Mouse (Mus musculus) ovary, adult 18-20 months (tissue): ENCODE data around the gene Timm8b.
"Not testable (repeated sequence)": the region's sequence is repeated elsewhere in the genome, so short reads cannot be mapped to it uniquely, and the experiment has no call there.

ENCODE experiments used
- DNase-seq: peaks from one replicate; pipeline ENCODE4 v3.0.0; 2022; ENCODE audit warnings: low spot score, mixed read lengths

Gene Timm8b

DNA sequence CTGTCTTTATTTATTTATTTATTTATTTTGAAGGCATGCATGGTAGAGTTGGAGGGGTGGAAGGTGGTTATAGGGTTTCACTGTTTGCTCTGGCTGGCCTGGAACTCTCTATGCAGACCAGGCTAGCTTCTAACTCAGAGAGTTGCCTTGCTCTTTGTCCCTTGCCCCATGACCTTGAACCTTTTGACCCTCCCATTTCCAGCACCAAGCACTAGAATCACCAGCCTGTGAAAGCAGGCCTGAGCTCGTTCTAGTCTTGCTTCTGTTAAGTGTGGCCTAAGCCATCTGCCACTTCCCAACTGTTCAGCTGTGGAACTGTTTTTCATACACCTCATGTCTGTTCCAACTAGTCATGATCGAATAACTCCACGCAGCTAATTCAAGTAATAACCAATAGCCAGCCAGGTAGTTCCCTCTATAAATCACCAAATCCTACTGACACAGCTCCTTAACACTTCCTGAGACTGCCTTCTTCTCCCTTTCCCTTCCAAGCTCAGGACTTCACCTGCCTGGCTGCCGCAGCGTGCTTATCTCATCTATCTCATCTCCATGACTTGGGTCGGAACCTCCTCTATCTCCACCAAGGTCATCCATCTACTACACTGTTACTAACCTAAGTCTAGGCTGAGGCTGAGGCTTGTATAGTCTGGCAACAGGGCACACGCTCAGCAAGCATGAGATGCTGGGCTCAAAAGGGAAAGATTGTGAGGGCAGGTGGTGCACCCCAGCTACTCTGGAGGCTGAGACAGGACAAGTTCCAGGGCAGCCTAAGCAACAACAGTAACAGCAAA, 1.5 kb upstream of the Timm8b start:
- DNase-seq, result no peak

DNA sequence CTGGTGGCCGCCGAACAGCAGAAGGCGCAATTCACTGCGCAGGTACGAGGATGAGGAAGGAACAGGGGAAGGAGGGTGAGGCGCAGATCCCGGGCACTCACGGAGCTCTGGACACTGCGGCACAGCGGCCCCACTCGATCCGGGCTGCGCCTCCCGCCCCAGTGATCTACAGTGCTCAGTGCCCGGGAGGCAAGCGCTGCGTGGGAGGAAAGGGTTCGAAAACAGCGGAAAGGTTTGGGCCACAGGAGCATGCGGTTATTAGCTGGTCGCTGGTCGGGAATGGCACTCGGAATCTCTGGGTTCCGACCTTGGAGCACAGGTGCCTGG, 251 bp downstream of the Timm8b start:
- no peak for DNase-seq

DNA sequence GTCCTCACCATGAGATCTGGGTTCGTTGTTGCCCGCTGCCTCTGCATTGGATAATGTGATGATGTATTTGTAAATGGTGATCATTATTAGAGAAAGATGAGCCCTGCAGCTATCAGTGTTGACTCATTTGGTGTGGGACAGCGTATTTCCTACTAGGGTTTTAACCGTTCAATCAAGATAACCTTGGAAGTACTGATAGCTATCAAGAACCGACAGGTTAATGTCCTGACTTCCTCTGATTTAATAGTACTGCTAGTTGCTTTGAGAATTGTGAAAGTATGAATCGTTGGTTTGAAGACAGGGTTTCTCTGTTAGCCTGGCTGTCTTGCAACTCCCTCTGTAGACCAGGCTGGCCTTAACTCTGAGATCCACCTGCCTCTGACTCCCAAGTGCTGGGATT, 628 bp downstream of the Timm8b start:
- no peak for DNase-seq

DNA sequence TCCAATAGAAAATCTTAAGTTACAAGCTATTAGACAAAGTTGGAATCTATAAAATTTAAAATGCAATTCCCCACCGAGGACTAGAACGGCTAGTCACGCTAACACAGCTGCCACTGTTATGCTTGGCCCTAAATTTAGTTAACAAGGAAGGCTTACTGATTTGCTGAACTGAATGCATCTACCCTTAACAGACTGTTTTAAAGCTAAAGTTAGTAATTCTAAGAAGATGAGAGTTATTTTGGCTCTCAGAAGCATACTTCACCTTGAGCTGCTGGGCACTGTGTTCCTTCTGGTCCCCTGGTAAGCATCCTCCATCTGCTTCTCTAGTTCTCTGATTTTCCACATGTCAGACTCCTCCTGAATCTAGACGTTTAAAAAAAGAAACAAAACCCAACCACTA, 8.4 kb downstream of the Timm8b start:
- DNase-seq, result no peak

DNA sequence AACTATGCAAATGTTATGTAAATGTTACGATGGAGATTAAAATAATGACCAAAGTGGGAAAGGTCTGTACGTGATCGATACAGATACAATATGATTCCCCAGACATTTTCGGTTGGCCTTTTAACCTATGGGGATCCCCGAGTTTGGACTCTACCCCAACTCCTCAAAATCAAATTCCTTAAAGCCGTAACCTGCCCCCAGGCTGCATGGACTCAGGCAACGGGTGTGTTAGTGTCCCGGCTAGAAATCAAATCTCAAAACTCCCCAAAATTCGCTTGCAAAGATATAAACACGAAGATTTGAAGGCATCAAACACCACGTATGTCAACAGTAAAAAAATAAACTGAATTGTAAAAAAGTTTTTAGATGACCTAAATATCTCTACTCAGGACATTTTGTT, 12.5 kb downstream of the Timm8b start:
- no peak for DNase-seq

DNA sequence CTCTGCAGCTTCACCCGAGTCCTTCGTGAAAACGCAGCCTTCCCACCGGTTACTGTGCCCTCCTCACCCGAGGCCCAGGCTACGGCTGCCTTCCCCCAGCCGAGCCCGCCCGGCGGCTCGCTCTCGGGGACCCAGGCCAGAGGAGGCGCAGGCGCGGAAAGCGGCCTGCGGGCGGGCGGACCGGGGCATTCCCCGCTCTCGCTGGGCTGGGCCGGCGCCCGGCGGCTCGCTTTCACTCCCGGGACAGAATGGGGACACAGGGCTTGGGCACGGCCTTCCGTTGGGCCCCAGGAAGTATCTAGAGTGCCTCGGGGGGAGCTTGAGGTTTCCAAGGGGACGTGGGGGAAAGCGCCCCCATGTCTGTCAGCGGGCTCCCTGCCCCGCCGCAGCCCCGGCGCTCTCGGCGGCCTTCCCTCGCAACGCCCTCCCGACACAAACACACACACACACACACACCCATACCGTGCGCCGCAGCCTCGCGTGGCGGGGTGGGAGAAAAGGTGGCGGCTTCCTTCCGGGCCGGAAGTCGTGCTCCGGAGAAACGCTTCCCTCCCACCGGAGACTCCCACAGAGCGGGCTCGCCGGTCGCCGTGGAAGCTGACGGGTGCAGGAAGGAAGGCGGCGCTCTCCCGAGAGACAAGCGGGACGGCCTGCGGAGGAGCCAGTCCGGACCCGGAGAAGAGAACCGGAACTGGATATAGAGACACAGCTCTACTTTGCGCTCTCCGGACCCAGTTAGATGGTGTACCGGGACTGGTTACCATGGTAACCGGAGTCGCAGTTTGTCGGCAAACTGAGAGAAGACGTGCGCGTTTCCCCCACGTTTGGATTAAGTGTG, 13.3 kb downstream of the Timm8b start, which contains the start of the genes Pih1d2 and Nkapd1:
TSS of gene Pih1d2 (plus strand) at position 556 of the 838 bp plus-strand sequence.
TSS of gene Nkapd1 (minus strand) at position 699 of the 838 bp plus-strand sequence.
- peak; percentile 81 for DNase-seq

DNA sequence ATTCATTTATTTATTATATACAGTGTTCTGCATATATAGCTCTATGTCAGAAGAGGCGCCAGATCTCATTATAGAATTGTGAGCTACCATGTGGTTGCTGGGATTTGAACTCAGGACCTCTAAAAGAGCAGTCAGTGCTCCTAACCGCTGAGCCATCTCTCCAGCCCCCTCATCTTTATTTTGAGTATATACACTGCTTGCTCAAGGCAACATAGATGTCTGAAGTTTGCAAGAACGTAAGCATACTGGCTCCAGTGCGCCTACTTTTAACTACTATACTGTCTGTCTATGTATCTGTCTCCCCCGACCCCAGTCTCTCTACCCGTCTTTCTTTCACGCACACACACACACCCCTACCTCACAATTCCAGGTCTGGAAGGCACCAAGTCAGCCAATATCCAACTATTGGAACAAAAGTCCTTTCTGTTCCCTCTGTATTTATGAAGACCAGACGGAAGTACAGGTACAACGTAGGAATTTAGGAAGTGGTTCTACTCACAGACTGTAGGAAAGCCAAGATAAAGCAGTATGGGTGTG, 14.2 kb downstream of the Timm8b start:
- no peak for DNase-seq

DNA sequence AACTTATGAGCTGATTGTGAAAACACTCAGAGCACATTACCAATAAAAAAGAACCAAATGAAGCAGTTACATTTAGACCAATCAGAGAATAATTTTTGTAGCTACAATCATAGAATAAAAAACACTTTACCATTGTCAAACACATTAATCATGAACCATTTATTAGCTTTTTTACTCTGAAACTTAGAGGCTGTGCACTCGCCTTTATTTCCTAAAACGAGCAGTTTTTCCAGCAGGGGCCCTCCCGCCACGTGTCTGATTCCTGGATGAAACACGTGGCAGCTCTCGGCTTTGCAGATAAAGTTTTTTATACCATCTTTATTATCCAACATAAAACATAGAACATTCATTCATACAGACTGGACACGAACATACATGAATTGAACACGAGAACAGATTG, 27.2 kb downstream of the Timm8b start:
- not testable (repeated sequence) for DNase-seq

DNA sequence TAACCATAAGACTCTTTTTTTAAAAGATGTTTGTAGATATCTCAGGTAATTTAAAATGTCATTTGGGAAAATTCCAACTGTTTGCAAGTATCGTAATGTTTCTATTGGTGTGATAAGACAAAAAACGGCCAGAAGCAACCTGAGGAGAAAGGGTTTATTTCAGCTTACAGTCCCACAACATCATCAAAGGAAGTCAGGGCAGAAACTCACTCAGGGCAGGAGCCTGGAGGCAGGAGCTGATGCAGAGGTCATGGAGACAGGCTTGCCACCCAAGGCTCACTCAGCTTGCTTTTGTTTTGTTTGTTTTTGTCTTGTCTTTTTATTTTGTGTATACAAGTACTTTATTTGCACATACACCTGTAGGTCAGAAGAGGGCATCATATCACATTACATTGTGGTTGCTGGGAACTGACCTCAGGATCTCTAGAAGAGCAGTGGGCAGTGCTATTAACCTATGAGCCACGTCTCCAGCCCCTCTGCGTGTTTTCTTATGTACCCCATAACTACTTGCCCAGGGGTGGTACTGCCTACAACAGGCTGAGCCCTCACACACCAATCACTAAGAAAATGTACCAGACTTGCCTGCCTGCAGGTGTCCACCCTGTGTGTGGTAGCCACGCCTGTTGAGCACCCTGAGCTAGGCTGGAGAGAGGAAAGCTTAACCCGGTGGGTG, 28.4 kb downstream of the Timm8b start:
- no peak for DNase-seq

DNA sequence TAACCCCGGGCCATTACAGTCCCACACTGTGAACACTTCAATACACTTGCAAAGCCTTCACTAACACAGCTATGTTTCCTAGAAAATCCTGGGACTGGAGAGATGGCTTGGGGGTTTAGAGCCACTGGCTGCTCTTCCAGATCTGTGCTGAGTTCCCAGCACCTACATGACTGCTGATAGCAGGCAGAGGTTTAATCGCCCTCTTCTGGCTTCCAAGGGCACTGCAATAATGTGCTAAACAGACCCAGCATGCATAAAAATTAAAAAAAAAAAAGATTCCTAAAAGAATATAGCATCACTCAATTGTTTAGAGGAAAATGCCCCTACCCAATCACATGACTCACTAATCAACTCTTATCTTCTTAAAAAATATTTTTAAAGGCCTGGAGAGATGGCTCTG, 29.3 kb downstream of the Timm8b start:
- DNase-seq, result no peak

DNA sequence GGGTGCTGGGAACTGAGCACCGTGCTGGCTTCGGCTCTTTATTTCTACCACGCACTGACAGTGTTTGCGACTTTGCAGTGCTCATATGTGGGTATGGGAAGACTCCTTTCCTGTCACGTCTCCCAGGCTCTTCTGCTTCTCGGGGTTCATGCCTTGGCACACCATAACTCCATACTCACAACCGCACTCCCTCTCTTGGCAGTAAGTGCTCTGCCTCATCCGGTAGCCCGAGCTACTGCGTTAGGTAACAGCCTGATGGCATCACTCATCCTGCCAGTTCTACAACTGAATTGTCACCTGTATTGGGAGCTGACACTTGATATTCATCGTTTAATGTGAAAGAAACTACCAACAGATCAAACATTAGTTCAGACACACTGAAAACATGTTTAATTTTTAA, 30.6 kb downstream of the Timm8b start:
- DNase-seq, result no peak

DNA sequence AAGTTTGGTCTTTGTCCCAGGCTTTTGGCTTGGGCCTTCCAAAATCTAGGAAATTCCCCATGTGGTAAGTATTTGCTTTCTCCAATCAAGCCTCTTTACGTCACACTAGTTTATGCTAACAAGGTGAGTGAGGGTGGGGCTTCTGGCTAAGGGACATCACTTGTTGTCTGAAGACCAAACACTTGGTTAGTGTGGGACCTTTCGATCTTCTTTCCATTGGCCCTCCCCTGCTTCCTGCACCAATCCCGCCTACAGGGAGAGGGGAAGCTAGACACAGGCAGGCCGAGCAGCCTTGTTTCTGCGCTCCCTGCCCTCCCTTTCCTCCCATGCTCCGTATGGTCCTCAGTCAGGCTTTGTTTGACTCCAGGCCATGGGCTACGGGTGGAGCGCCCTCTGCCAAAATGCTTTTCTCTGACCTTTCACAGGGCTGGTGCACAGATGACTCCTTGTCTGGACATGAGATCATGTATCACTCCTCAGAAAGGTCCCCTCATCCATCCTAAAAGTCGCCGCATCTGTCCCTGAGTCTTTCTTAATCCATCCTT, 43.2 kb downstream of the Timm8b start:
- no peak for DNase-seq

DNA sequence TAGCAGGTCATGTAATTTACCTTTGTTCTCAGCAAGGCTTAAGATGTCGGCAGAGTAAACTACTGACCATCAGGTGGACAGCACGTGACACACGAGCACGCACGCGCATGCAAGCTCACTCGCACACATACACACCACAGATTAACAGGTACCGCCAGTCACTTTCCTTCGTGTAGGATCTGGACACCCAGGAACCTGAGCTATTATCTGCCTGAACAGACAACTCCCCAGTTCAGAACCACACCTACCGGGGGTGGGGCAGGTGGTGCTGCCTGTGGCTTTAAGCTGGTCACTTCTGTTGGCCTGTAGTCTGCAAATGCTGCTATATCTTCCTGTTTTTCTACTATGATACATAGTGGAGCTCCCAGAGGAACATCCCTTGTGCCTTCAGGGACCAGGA, 46.8 kb downstream of the Timm8b start:
- DNase-seq, result no peak
